Comparison of ENCODE assay signal across 10 mouse cellular contexts in the genomic region with DNA sequence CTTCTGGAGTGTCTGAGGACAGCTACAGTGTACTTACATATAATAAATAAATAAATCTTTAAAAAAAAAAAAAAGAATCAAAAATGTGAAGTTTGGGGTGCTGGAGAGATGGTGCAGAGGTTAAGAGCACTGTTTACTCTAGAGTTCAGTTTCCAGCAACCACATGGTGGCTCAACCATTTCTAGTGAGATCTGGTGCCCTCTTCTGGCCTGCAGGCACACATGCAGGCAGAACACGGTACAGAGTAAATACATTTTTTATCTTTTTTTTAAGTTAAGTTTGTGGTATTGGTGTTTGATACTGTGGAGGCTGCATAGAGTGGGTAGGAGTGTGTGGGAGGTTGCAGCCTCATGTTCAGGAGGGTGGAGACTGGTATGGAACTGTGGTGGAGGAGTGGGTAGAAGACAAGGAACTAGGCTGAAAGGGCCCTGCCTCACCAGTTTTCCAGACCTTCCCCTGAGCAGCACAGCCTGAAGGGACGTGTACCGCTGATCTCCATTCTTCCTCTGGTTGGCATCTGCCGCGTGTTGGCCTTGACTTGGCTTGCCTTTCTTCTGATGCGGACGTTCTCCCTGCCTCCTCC. TPM values are rescaled to one million over a fixed set of nuclear protein-coding genes. Genes with fewer than 3 reads are reported as not detected.
DNase-seq lines count a peak whose midpoint lies in the region; ATAC-seq and TF ChIP-seq lines count a peak whose summit lies in the region.
"Had no signal": no experiment of that assay in that cellular context is flagged by ENCODE, and none has a peak within 500 bp of the region (broad histone marks: within the 10 kb centered on the region; RNA-seq: fewer than 3 reads in every experiment).

No protein-coding gene starts in this region.

- H3K27me3 ChIP-seq in kidney, embryonic 14.5 days (ENCODE audit: control insufficient read depth, insufficient read depth, low read length): no peaks in the 10 kb centered on the region
- H3K27me3 ChIP-seq in MEL (ENCODE audit: control insufficient read depth in 1 of 2, insufficient read depth in 2 of 2, low read length in 2 of 2): no peaks in the 10 kb centered on the region
- H3K27me3 ChIP-seq: embryonic facial prominence, embryonic 12.5 days; limb, embryonic 13.5 days had no signal

- no peak for TF ChIP-seq EP300 in MEL (IDR thresholded peaks at IDR 0.05; ENCODE audit: low read depth in 1 of 2, low read length in 2 of 2)

- H3K9me3 ChIP-seq in kidney, embryonic 14.5 days (ENCODE audit: control insufficient read depth, low read length): no peaks in the 10 kb centered on the region
- H3K9me3 ChIP-seq in MEL (replicated peaks; ENCODE audit: insufficient read depth, low read length): no peaks in the 10 kb centered on the region
- H3K9me3 ChIP-seq: embryonic facial prominence, embryonic 12.5 days; limb, embryonic 13.5 days had no signal

- peak; percentile 53 to 83 (median 73) for TF ChIP-seq CTCF in MEL (IDR thresholded peaks at IDR 0.05 in 2 of 3, conservative IDR thresholded peaks at IDR 0.05 in 1 of 3; ENCODE audit: control insufficient read depth in 1 of 3, insufficient read depth in 1 of 3, low read depth in 2 of 3, low read length in 3 of 3, poor library complexity in 1 of 3, severe bottlenecking in 1 of 3)

- peaks cover 84% of the 10 kb centered on the region for H3K36me3 ChIP-seq in kidney, embryonic 14.5 days (ENCODE audit: control insufficient read depth, insufficient read depth, low read length)
- H3K36me3 ChIP-seq in MEL (ENCODE audit: control insufficient read depth in 1 of 2, insufficient read depth in 2 of 2, low read length in 2 of 2): peaks cover 0 to 2% of the 10 kb centered on the region in 2 experiments; a peak in 2 of 4 replicates

- DNase-seq in kidney, postnatal 25 days: no peak
- DNase-seq in MEL (ENCODE audit: low read depth, low spot score): peak; percentile 78
- DNase-seq in embryo, embryonic 11 days: peak; percentile 32
- DNase-seq in yolk sac, embryonic 10.5 days (ENCODE audit: low spot score): no peak
- no peak for DNase-seq in cerebellum, postnatal 4 days (ENCODE audit: low spot score in 2 of 2)
- no peak for DNase-seq in cerebellum, adult 9-10 months

- WGBS in kidney, embryonic 14.5 days: 84% methylated on average over 7 of the region's 7 CpGs

- H3K27ac ChIP-seq in kidney, embryonic 14.5 days (ENCODE audit: low read depth, low read length): no peak overlapping the region
- no peak overlapping the region for H3K27ac ChIP-seq in MEL (ENCODE audit: control insufficient read depth, low read depth, low read length)
- H3K27ac ChIP-seq: embryonic facial prominence, embryonic 12.5 days; limb, embryonic 13.5 days had no signal

- H3K9ac ChIP-seq in kidney, embryonic 14.5 days (ENCODE audit: low read depth, low read length): no peak overlapping the region
- H3K9ac ChIP-seq in MEL (ENCODE audit: control insufficient read depth, low read depth, low read length, poor library complexity, severe bottlenecking): no peak overlapping the region
- H3K9ac ChIP-seq: embryonic facial prominence, embryonic 12.5 days; limb, embryonic 13.5 days had no signal

- H3K4me1 ChIP-seq in kidney, embryonic 14.5 days (ENCODE audit: control insufficient read depth, insufficient read depth, low read length): no peaks in the 10 kb centered on the region
- no peaks in the 10 kb centered on the region for H3K4me1 ChIP-seq in MEL (ENCODE audit: control insufficient read depth in 1 of 2, insufficient read depth in 2 of 2, low read length in 2 of 2)
- H3K4me1 ChIP-seq: embryonic facial prominence, embryonic 12.5 days; limb, embryonic 13.5 days had no signal

- H3K4me3 ChIP-seq in kidney, embryonic 14.5 days (ENCODE audit: low read length): no peak overlapping the region
- H3K4me3 ChIP-seq in MEL (ENCODE audit: control insufficient read depth in 1 of 2, insufficient read depth in 1 of 2, low read depth in 2 of 2, low read length in 2 of 2): no peak overlapping the region
- H3K4me3 ChIP-seq: embryonic facial prominence, embryonic 12.5 days; limb, embryonic 13.5 days had no signal

- no peaks in the 10 kb centered on the region for H3K79me2 ChIP-seq in MEL (ENCODE audit: control insufficient read depth, insufficient read depth, low read length, poor library complexity)

- ATAC-seq in kidney, embryonic 14.5 days (ENCODE audit: low FRiP score, low TSS enrichment): 0 out of 2 replicates have a peak, but pooled peaks have one; percentile 28
- ATAC-seq in megakaryocyte-erythroid progenitor cell, adult 5-6 weeks (replicated peaks; ENCODE audit: low FRiP score, low TSS enrichment, poor library complexity, severe bottlenecking): peak; percentile 82

- peak; percentile 72 for TF ChIP-seq RAD21 in MEL (IDR thresholded peaks at IDR 0.05; ENCODE audit: low read depth, low read length)

- TF ChIP-seq POLR2A in MEL (IDR thresholded peaks at IDR 0.05; ENCODE audit: control insufficient read depth in 1 of 2, insufficient read depth in 1 of 2, low read depth in 1 of 2, low read length in 2 of 2, poor library complexity in 1 of 2): no peak

- H3K4me2 ChIP-seq in kidney, embryonic 14.5 days (replicated peaks; ENCODE audit: low read depth, low read length): no peak overlapping the region
- H3K4me2 ChIP-seq: embryonic facial prominence, embryonic 12.5 days; limb, embryonic 13.5 days had no signal

TF ChIP-seq in MEL, 35 proteins besides CTCF, POLR2A, EP300 and RAD21 (continues in another document):
- no peak for TF ChIP-seq NRF1 (IDR thresholded peaks at IDR 0.05; ENCODE audit: insufficient read depth, low read depth, low read length, poor library complexity, severe bottlenecking)
- TF ChIP-seq E2F4 (IDR thresholded peaks at IDR 0.05; ENCODE audit: borderline replicate concordance, low read depth, low read length): no peak
- no peak for TF ChIP-seq KAT2A (conservative IDR thresholded peaks at IDR 0.05; ENCODE audit: low read depth, low read length)
- no peak for TF ChIP-seq MEF2A (IDR thresholded peaks at IDR 0.05; ENCODE audit: extremely low read depth, insufficient replicate concordance, low read depth, low read length, poor library complexity, severe bottlenecking)
- no peak for TF ChIP-seq HCFC1 (IDR thresholded peaks at IDR 0.05; ENCODE audit: low read depth, low read length)
- no peak for TF ChIP-seq POLR2AphosphoS2 (IDR thresholded peaks at IDR 0.05; ENCODE audit: low read length)
- no peak for TF ChIP-seq BHLHE40 (IDR thresholded peaks at IDR 0.05; ENCODE audit: borderline replicate concordance, low read depth, low read length)
- no peak for TF ChIP-seq ELF1 (IDR thresholded peaks at IDR 0.05; ENCODE audit: low read depth, low read length)
- 0 out of 2 replicates have a peak, but pooled peaks have one; percentile 32 for TF ChIP-seq TBP (IDR thresholded peaks at IDR 0.05; ENCODE audit: low read depth, low read length)
- no peak for TF ChIP-seq POLR2AphosphoS5 (IDR thresholded peaks at IDR 0.05; ENCODE audit: borderline replicate concordance, low read depth, low read length)
- TF ChIP-seq TCF12 (IDR thresholded peaks at IDR 0.05; ENCODE audit: low read depth, low read length): no peak
- TF ChIP-seq NELFE (IDR thresholded peaks at IDR 0.05; ENCODE audit: low read depth, low read length): no peak
- TF ChIP-seq MAX (IDR thresholded peaks at IDR 0.05; ENCODE audit: low read length): peak; percentile 72
- no peak for TF ChIP-seq GATA1 (IDR thresholded peaks at IDR 0.05; ENCODE audit: low read depth, low read length)
- TF ChIP-seq CHD2 (IDR thresholded peaks at IDR 0.05; ENCODE audit: low read length): no peak
- TF ChIP-seq ZC3H11A (IDR thresholded peaks at IDR 0.05; ENCODE audit: low read depth, low read length): peak; percentile 60

RNA-seq across cellular contexts. Expression of a gene that starts 6.1 kb away (rescaled TPM):
- polyA plus RNA-seq in kidney, embryonic 14.5 days (2014; fragmentation: Nextera tagmentation; extraction: Ambion mirVana): not detected in 2 replicates
- not detected in 2 replicates for total RNA-seq in MEL (2012; rRNA removed)
- not detected for polyA plus RNA-seq in MEL (2012; ENCODE audit: insufficient read depth in 1 of 2, insufficient read length in 2 of 2, low read depth in 1 of 2, low replicate concordance in 2 of 2, missing spikeins in 1 of 2)
- total RNA-seq in megakaryocyte-erythroid progenitor cell, adult 5-6 weeks (2014; fragmentation: Nextera tagmentation): not detected in 2 replicates
- total RNA-seq in megakaryocyte-erythroid progenitor cell, adult 5-6 weeks (2017): 0.80 and 1.0 TPM in 2 replicates
- polyA plus RNA-seq: limb, embryonic 13.5 days had no signal

RNA-seq across cellular contexts. Expression of a gene that starts 11.3 kb away (rescaled TPM):
- polyA plus RNA-seq in kidney, embryonic 14.5 days (2014; fragmentation: Nextera tagmentation; extraction: Ambion mirVana): 1.5 and 1.6 TPM in 2 replicates
- total RNA-seq in MEL (2012; rRNA removed): 0.08 and 0.13 TPM in 2 replicates
- under 1 TPM in 1 of 2 experiments, not detected in 1; 0.14 TPM for polyA plus RNA-seq in MEL (2012; ENCODE audit: insufficient read depth in 1 of 2, insufficient read length in 2 of 2, low read depth in 1 of 2, low replicate concordance in 2 of 2, missing spikeins in 1 of 2)
- total RNA-seq in megakaryocyte-erythroid progenitor cell, adult 5-6 weeks (2014; fragmentation: Nextera tagmentation): 0.48 and 1.3 TPM in 2 replicates
- total RNA-seq in megakaryocyte-erythroid progenitor cell, adult 5-6 weeks (2017): 0.08 TPM in 1 of 2 replicates, not detected in the other

RNA-seq across cellular contexts. Expression of a gene that starts 11.5 kb away (rescaled TPM):
- 25.4 and 27.1 TPM in 2 replicates for polyA plus RNA-seq in kidney, embryonic 14.5 days (2014; fragmentation: Nextera tagmentation; extraction: Ambion mirVana)
- 15.3 and 16.6 TPM in 2 replicates for total RNA-seq in MEL (2012; rRNA removed)
- polyA plus RNA-seq in MEL (2012; ENCODE audit: insufficient read depth in 1 of 2, insufficient read length in 2 of 2, low read depth in 1 of 2, low replicate concordance in 2 of 2, missing spikeins in 1 of 2): 10 to 100 TPM in 1 of 2 experiments, not detected in 1; 30.0 TPM
- total RNA-seq in megakaryocyte-erythroid progenitor cell, adult 5-6 weeks (2014; fragmentation: Nextera tagmentation): 54.5 and 57.5 TPM in 2 replicates
- 28.7 and 40.8 TPM in 2 replicates for total RNA-seq in megakaryocyte-erythroid progenitor cell, adult 5-6 weeks (2017)

RNA-seq across cellular contexts. Expression of a gene that starts 11.5 kb away (rescaled TPM):
- 22.3 and 28.8 TPM in 2 replicates for polyA plus RNA-seq in kidney, embryonic 14.5 days (2014; fragmentation: Nextera tagmentation; extraction: Ambion mirVana)
- total RNA-seq in MEL (2012; rRNA removed): 17.3 and 18.5 TPM in 2 replicates
- polyA plus RNA-seq in MEL (2012; ENCODE audit: insufficient read depth in 1 of 2, insufficient read length in 2 of 2, low read depth in 1 of 2, low replicate concordance in 2 of 2, missing spikeins in 1 of 2): 10 to 100 TPM in 1 of 2 experiments, not detected in 1; 16.0 TPM
- total RNA-seq in megakaryocyte-erythroid progenitor cell, adult 5-6 weeks (2014; fragmentation: Nextera tagmentation): 12.5 and 12.6 TPM in 2 replicates
- total RNA-seq in megakaryocyte-erythroid progenitor cell, adult 5-6 weeks (2017): 11.2 and 19.6 TPM in 2 replicates

RNA-seq across cellular contexts. Expression of a gene that starts 24.7 kb away (rescaled TPM):
- polyA plus RNA-seq in kidney, embryonic 14.5 days (2014; fragmentation: Nextera tagmentation; extraction: Ambion mirVana): 0.88 and 1.2 TPM in 2 replicates
- total RNA-seq in MEL (2012; rRNA removed): not detected in 2 replicates
- polyA plus RNA-seq in MEL (2012; ENCODE audit: insufficient read depth in 1 of 2, insufficient read length in 2 of 2, low read depth in 1 of 2, low replicate concordance in 2 of 2, missing spikeins in 1 of 2): not detected
- not detected in 2 replicates for total RNA-seq in megakaryocyte-erythroid progenitor cell, adult 5-6 weeks (2014; fragmentation: Nextera tagmentation)
- total RNA-seq in megakaryocyte-erythroid progenitor cell, adult 5-6 weeks (2017): not detected in 2 replicates

Comparison
In these comparisons a context has a peak if more than half of its experiments do, and no peak if none do; other contexts are left out.
1. DNase-seq: peak in MEL (single experiment) and embryo, embryonic 11 days (single experiment); none in kidney, postnatal 25 days (0 of 2), yolk sac, embryonic 10.5 days (single experiment), cerebellum, postnatal 4 days (0 of 2) and cerebellum, adult 9-10 months (single experiment).